Mouse (Mus musculus) MEL (cell line): ENCODE data around the gene Camkv. TPM values are rescaled to one million over a fixed set of nuclear protein-coding genes. Genes with fewer than 3 reads are reported as not detected.
A peak's percentile ranks its signal among the peaks of the same experiment; 100 is the strongest.

Experiments
- DNase-seq: peaks from one replicate; pipeline ENCODE4 v3.0.0; 2011; ENCODE audit warnings: low read depth, low spot score
- H3K27ac ChIP-seq: 2 replicates; pipeline ENCODE4 v1.5.1; 2012; ENCODE audit warnings: low read depth, mild to moderate bottlenecking, control low read depth, low read length, moderate library complexity; ENCODE audit not compliant: control insufficient read depth
- H3K27me3 ChIP-seq, 2 experiments: fragments of 150-350 bp in 1 of 2; sonication (generic) in 1 of 2; 2 replicates each; pipeline ENCODE4 v1.6.1; 2012; ENCODE audit warnings: low read length in 2 of 2, mild to moderate bottlenecking in 2 of 2, improper control_type of control experiment in 1 of 2, moderate library complexity in 1 of 2; ENCODE audit not compliant: insufficient read depth in 2 of 2, control insufficient read depth in 1 of 2
- H3K36me3 ChIP-seq, 2 experiments: 2 replicates each; pipeline ENCODE4 v1.6.1; 2012 to 2014; ENCODE audit warnings: low read length in 2 of 2, improper control_type of control experiment in 1 of 2, inconsistent platforms in 1 of 2, mild to moderate bottlenecking in 1 of 2; ENCODE audit not compliant: insufficient read depth in 2 of 2, control insufficient read depth in 1 of 2
- H3K4me1 ChIP-seq, 2 experiments: fragments of 150-350 bp in 1 of 2; sonication (generic) in 1 of 2; 2 replicates each; pipeline ENCODE4 v1.6.1; 2012; ENCODE audit warnings: low read length in 2 of 2, improper control_type of control experiment in 1 of 2, mild to moderate bottlenecking in 1 of 2; ENCODE audit not compliant: insufficient read depth in 2 of 2, control insufficient read depth in 1 of 2
- H3K4me3 ChIP-seq, 2 experiments: fragments of 150-350 bp in 1 of 2; sonication (generic) in 1 of 2; 2 replicates each; pipeline ENCODE4 v1.5.1; 2012; ENCODE audit warnings: low read depth in 2 of 2, low read length in 2 of 2, mild to moderate bottlenecking in 2 of 2, moderate library complexity in 2 of 2, control low read depth in 1 of 2, improper control_type of control experiment in 1 of 2; ENCODE audit not compliant: control insufficient read depth in 1 of 2, insufficient read depth in 1 of 2
- H3K79me2 ChIP-seq: 2 replicates; pipeline ENCODE4 v1.6.1; 2012; ENCODE audit warnings: mild to moderate bottlenecking, low read length, moderate library complexity; ENCODE audit not compliant: control insufficient read depth, poor library complexity, insufficient read depth
- H3K9ac ChIP-seq: 2 replicates; pipeline ENCODE4 v1.6.1; 2012; ENCODE audit warnings: low read depth, mild to moderate bottlenecking, control low read depth, low read length, moderate library complexity; ENCODE audit not compliant: control insufficient read depth, poor library complexity, severe bottlenecking
- H3K9me3 ChIP-seq: fragments of 150-350 bp; sonication (generic); replicated peaks from 2 replicates; pipeline ENCODE4 v1.6.1; 2012; ENCODE audit warnings: mild to moderate bottlenecking, low read length, improper control_type of control experiment, moderate library complexity; ENCODE audit not compliant: insufficient read depth
- CHD1 ChIP-seq: IDR thresholded peaks from 2 replicates; pipeline ENCODE4 v1.6.1; 2012; ENCODE audit warnings: low read depth, mild to moderate bottlenecking, inconsistent platforms, low read length, improper control_type of control experiment
- CHD2 ChIP-seq: IDR thresholded peaks from 2 replicates; pipeline ENCODE4 v1.6.1; 2011; ENCODE audit warnings: low read length, improper control_type of control experiment
- KAT2A ChIP-seq: conservative IDR thresholded peaks from 2 replicates; pipeline ENCODE4 v1.6.1; 2012; ENCODE audit warnings: low read depth, low read length, improper control_type of control experiment, inconsistent platforms
- MAFK ChIP-seq: IDR thresholded peaks from 2 replicates; pipeline ENCODE4 v1.6.1; 2011; ENCODE audit warnings: low read depth, mild to moderate bottlenecking, low read length, improper control_type of control experiment, borderline replicate concordance
- MXI1 ChIP-seq: IDR thresholded peaks from 2 replicates; pipeline ENCODE4 v1.6.1; 2011; ENCODE audit warnings: mild to moderate bottlenecking, low read depth, low read length, improper control_type of control experiment
- POLR2AphosphoS5 ChIP-seq: IDR thresholded peaks from 2 replicates; pipeline ENCODE4 v1.6.1; 2012; ENCODE audit warnings: low read depth, borderline replicate concordance, mild to moderate bottlenecking, inconsistent platforms, low read length, moderate library complexity, mixed read lengths
- RCOR1 ChIP-seq: IDR thresholded peaks from 2 replicates; pipeline ENCODE4 v1.6.1; 2012; ENCODE audit warnings: low read depth, mild to moderate bottlenecking, inconsistent platforms, low read length, improper control_type of control experiment
- SIN3A ChIP-seq: IDR thresholded peaks from 2 replicates; pipeline ENCODE4 v1.6.1; 2012; ENCODE audit warnings: low read length, improper control_type of control experiment, inconsistent platforms
- TAL1 ChIP-seq: IDR thresholded peaks from 2 replicates; pipeline ENCODE4 v1.6.1; 2012; ENCODE audit warnings: mild to moderate bottlenecking, inconsistent platforms, low read length, moderate library complexity, mixed read lengths
- TBP ChIP-seq: IDR thresholded peaks from 2 replicates; pipeline ENCODE4 v1.8.0; 2011; ENCODE audit warnings: low read depth, low read length, improper control_type of control experiment
- TCF12 ChIP-seq: IDR thresholded peaks from 2 replicates; pipeline ENCODE4 v1.6.1; 2014; ENCODE audit warnings: low read depth, mild to moderate bottlenecking, inconsistent platforms, low read length, improper control_type of control experiment, moderate library complexity
- USF1 ChIP-seq: IDR thresholded peaks from 2 replicates; pipeline ENCODE4 v1.6.1; 2014; ENCODE audit warnings: low read depth, mild to moderate bottlenecking, inconsistent platforms, low read length, improper control_type of control experiment, moderate library complexity
- USF2 ChIP-seq, 2 experiments: IDR thresholded peaks; 2 replicates each; pipeline ENCODE4 v1.6.1; 2011 to 2012; ENCODE audit warnings: improper control_type of control experiment in 2 of 2, low read length in 2 of 2, borderline replicate concordance in 1 of 2, inconsistent platforms in 1 of 2, low read depth in 1 of 2, mild to moderate bottlenecking in 1 of 2; ENCODE audit not compliant: insufficient read depth in 1 of 2
- ZKSCAN1 ChIP-seq: IDR thresholded peaks from 2 replicates; pipeline ENCODE4 v1.6.1; 2012; ENCODE audit warnings: low read depth, mild to moderate bottlenecking, inconsistent platforms, low read length, improper control_type of control experiment, moderate library complexity
- polyA plus RNA-seq, 2 experiments: library from polyadenylated mRNA; stranded (reverse) in 1 of 2; unstranded in 1 of 2; fragments of >175 nt in 1 of 2; fragments of >200 nt in 1 of 2; gene quantifications; 2 replicates each; pipeline versions ENCODE4 v1.2.1 to v1.2.4; 2012; ENCODE audit warnings: low replicate concordance in 2 of 2, low read depth in 1 of 2; ENCODE audit not compliant: insufficient read length in 2 of 2, insufficient read depth in 1 of 2, missing spikeins in 1 of 2
- total RNA-seq: library from RNA; depleted of rRNA; stranded (reverse); fragments of 300-350 nt; gene quantifications from 2 replicates; pipeline ENCODE4 v1.2.3, GENCODE M21; 2012

Camkv gene
- total and polyA plus RNA-seq, 3 experiments = 0.08 to 0.14 TPM; not detected in 1

DNA sequence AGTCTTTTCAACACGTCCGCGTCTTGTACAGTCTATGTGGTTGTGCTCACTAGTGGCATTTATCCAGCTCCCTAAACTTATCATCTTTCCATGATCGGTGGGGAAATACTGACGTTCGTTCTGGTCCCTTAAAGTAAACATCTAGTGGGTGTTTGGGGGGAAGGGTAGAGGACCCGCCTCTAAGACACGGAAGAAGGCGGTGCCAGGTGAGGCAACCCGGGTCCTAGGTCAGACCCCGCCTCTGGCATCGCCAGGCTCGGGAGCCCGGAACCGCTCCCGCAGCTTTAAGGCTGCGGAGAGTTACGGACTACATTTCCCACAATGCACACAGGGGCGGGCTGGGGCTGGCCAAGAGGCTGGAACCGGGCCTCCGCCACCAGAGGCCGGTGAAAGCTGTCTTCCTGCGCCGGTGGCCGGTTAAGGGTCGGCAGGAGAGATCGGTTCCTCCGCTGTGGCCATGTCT is 47.6 kb upstream of the Camkv start, which contains the start of gene Mon1a (continued):
- TF ChIP-seq POLR2AphosphoS5 = no peak

DNA sequence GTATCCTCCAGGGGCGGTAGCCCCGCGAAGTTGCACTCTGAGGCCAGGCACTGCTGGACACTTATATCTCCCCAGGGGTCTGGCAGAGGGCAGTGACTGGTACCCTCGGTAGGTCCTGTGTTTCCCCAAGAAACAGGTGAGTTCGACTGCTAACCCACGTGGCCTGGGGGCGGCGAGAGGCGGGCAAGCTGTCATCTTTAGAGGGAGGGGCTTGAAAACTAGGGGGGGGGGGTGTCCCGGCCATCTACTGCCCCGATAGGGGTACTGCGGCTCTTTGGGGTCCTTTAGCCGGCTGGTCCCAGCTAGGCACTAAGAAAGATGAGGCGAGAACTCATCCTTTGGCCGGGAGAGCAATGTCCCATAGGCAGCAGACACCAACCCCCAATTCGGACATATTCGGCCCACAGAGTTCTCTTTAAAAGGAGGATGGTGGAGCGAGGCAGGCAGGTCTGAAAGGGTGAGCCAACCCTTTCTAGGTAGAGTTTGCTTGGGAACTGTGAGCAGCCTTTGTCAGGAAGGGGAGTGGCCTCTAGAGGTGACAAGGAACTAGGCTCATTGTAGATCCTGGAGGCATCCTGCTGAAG is 47.1 kb upstream of the Camkv start:
- TF ChIP-seq TAL1 (no peak), SIN3A (peak; percentile 56; the same call in 1 of the 2 replicates), USF1 (peak; percentile 66), MXI1 (peak; percentile 94)
- Histone ChIP-seq H3K36me3 (no peaks in the 10 kb centered on the region; a peak in 1 of 4 replicates), H3K27me3 (peaks cover 3 to 6% of the 10 kb centered on the region in 2 experiments; a peak in 3 of 4 replicates), H3K27ac (peak overlapping the region; percentile 45), H3K9me3 (no peaks in the 10 kb centered on the region), H3K4me1 (no peaks in the 10 kb centered on the region), H3K4me3 (peak overlapping the region; percentile 96), H3K79me2 (no peaks in the 10 kb centered on the region; the same call in 1 of the 2 replicates), H3K9ac (peak overlapping the region; percentile 93)
- DNase-seq = peak; percentile 78

DNA sequence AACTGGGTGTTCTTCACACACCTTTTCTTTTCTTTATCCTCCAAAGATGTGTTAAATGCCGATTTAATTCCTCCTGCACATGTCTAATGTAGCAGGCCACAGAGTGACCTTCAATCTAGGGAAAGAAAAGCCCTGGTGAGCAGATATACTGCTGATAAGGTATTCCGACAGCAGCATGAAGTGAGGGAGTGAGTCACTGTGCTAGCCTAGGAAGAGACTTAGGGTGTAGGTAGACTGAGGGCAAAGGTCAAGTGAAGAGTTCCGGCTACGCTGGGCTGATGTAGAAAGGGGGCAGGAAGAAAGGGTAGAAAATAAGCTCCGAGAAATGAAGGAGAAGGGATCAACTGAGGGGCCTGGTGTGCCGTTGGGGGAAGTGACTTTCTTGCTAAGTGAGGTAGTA is 45.2 kb upstream of the Camkv start:
- Histone ChIP-seq H3K9me3 (no peaks in the 10 kb centered on the region), H3K9ac (no peak overlapping the region), H3K79me2 (no peaks in the 10 kb centered on the region; the same call in 1 of the 2 replicates), H3K4me3 (no peak overlapping the region), H3K27ac (no peak overlapping the region), H3K4me1 (no peaks in the 10 kb centered on the region), H3K36me3 (no peaks in the 10 kb centered on the region; a peak in 1 of 4 replicates), H3K27me3 (peaks cover 0 to 3% of the 10 kb centered on the region in 2 experiments; a peak in 2 of 4 replicates)
- no peak for TF ChIP-seq MXI1
- no peak for TF ChIP-seq CHD1
- no peak for TF ChIP-seq ZKSCAN1
- no peak for TF ChIP-seq USF1
- no peak for TF ChIP-seq TBP
- no peak for TF ChIP-seq TCF12
- TF ChIP-seq RCOR1 = no peak
- TF ChIP-seq CHD2 = no peak
- TF ChIP-seq KAT2A = no peak
- no peak for TF ChIP-seq USF2 (IDR thresholded peaks at IDR 0.05; ENCODE audit: borderline replicate concordance in 1 of 2, insufficient read depth in 1 of 2, low read depth in 1 of 2, low read length in 2 of 2)
- TF ChIP-seq MAFK = no peak
- no peak for DNase-seq
